Mouse (Mus musculus): ENCODE data around the gene Rest. TPM values are rescaled to one million over a fixed set of nuclear protein-coding genes. Genes with fewer than 3 reads are reported as not detected.

Gene Rest
- total RNA-seq, 2 experiments from 2014 or later: 14.4 to 17.1 TPM

- DNase-seq: peak; percentile 78
Measured at GRCm38 (mm10) chr5:77265671-77266065, 377 bp downstream of the Rest start.

DNA sequence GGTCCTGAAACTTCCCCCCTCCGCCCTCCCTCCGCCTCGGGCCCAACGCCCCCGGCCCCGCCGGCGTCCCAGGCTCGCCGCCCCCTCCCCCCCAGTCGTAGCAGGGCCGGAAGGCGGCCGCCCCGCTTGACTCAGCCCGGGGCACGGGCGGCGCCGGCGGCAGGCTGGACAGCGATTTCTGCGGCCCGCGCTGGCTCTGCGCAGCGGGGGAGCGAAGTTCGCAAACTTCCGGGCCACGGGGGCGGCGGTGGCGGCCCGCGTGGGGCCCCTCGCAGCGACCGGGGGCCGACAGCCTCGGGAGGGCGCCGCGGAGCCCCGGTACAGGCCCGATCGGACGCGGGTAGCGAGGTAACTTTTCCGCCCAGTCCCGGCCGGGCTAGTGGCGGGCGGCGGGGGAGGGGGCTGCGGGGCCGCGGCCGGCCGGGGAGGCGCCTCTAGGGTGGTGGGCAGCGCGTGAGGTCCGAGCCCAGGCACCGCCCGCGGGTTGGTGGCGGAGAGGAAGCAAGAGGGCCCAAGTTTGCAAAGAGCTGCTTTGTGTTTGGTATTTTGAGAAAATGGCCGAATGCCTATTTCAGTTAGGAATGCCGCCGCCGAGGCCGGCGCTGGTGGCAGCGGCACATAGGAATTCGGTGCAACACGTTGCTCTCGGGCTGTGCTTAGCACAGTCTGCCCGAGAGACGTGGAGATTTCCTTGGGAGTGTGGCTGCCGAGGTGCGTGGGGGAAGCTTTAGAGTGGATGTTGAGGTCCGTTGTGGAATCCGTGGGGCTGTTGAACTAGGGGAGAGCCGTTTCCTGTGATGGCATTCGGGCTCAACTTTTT lies 985 bp downstream of the Rest start:
- DNase-seq: peak; percentile 65

DNA sequence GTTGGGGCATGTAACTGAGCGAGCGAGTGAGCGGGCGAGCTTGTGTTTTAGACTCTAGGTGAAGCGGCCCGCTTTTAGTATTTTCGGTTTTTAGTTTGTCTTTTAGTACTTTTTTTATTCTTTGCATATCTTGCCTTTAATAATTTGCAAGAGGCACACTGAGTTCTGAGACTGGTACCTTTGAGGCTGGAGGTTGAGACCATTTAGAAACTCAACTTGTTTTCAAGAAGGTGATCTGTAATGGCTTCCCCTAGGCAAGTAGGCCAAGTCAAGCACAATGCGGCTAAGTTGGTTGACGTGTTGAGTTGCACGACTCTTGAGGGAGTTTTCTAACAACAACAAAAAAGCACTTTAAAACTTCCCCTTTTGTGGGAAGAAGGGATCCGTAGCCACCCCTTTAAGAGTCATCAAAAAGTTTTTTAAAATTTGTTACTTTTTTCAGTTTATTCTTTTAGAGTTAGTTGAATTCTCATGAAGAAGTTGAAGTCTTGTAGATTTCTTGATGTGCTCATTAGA lies 1.7 kb downstream of the Rest start:
- DNase-seq: no peak

DNA sequence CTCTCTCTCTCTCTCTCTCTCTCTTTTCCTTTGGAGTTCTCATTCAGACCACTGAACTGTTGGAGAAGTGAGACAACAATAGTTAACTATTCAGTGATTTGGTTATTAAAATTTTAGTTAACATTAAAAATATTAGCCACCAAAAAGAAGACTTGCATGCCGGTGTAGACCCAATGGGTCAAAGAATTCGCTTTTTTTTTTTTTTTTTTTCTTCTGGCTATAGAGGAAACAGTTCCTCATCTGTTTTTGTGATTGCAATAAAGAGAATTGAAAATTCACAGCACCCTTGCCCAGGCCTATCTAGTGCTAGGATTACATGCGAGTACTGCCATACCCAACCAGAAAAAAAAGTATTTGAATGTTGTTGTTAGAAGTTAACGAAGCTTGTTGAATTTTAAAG lies 2.1 kb downstream of the Rest start:
- no peak for DNase-seq

DNA sequence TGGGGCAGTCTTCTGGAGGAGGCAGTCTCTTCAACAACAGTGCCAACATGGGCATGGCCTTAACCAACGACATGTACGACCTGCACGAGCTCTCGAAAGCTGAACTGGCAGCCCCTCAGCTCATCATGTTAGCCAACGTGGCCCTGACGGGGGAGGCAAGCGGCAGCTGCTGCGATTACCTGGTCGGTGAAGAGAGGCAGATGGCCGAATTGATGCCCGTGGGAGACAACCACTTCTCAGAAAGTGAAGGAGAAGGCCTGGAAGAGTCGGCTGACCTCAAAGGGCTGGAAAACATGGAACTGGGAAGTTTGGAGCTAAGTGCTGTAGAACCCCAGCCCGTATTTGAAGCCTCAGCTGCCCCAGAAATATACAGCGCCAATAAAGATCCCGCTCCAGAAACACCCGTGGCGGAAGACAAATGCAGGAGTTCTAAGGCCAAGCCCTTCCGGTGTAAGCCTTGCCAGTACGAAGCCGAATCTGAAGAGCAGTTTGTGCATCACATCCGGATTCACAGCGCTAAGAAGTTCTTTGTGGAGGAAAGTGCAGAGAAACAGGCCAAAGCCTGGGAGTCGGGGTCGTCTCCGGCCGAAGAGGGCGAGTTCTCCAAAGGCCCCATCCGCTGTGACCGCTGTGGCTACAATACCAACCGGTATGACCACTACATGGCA lies 2.8 kb downstream of the Rest start:
- no peak for DNase-seq

DNA sequence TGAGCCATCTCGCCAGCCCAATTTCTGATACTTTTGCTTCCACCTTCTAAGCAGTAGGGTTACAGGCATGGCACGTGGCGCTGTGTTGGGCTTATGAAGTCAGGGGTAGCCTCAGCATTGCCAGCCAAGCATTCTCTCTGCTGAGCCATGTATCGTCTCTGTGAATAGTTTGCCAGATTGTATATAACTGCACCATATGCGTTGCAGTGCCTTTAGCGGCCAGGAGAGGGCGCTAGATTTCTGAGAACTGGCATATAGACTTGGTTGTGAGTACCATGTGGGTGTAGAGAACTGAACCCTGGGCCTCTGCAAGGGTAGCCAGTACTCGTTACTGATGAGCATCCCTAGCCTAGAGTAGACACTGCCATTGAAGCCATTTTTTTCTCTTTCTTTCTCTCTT lies 4.1 kb downstream of the Rest start:
- no peak for DNase-seq

GRCm38 (mm10) chr5:77273151-77273550 lies 7.9 kb downstream of the Rest start:
- DNase-seq: no peak

DNA sequence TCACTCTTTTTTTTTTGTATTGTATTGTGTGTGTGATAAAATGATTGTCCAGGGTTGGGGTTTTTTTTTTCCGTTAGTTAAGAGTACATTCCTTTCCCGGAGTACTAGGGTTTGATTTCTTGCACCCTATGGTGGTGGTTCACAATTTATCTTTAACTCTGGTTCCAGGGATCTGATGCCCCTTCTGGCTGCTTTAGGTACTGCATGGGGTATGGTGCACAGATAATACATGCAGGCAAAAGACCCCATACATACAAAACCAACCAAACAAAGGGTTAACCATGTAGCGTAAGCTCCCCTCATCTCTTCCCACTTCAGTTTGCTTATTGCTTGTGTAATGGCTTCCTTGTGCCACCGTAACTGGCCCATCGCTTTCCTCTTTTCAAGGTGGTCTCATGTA lies 10.7 kb downstream of the Rest start:
- DNase-seq: peak; percentile 21

DNA sequence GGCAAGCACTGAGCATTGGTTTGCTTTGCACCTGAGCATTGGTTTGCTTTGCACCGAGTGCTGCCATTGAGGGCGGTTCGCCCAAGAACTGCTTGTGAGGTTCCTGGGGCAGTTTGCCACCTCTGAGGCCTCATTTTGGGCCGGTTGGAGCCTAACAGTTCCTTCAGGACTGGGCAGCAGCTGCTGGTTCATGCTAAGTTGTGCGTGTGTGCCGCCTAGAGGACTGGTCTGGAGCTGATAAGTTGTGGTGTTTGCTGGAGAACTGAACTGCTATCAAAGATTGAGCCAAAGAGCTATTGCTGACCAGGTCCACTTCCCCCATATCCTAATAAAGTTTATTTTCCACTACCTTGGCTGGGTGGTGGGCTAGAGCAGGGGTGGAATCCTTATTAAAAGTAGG lies 11.9 kb downstream of the Rest start:
- DNase-seq: no peak

DNA sequence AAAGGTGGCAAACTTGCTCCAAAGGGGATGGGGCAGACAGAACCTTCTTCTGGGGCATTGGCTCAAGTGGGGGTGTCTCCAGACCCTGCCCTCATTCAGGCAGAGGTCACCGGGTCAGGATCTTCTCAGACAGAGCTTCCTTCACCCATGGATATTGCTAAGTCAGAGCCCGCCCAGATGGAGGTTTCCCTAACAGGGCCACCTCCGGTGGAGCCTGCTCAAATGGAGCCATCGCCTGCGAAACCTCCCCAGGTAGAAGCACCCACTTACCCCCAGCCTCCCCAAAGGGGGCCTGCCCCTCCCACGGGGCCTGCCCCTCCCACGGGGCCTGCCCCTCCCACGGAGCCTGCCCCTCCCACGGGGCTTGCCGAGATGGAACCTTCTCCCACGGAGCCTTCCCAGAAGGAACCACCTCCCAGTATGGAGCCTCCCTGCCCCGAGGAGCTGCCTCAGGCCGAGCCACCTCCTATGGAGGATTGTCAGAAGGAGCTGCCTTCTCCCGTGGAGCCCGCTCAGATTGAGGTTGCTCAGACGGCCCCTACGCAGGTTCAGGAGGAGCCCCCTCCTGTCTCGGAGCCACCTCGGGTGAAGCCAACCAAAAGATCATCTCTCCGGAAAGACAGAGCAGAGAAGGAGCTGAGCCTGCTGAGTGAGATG lies 16.4 kb downstream of the Rest start:
- DNase-seq: no peak

DNA sequence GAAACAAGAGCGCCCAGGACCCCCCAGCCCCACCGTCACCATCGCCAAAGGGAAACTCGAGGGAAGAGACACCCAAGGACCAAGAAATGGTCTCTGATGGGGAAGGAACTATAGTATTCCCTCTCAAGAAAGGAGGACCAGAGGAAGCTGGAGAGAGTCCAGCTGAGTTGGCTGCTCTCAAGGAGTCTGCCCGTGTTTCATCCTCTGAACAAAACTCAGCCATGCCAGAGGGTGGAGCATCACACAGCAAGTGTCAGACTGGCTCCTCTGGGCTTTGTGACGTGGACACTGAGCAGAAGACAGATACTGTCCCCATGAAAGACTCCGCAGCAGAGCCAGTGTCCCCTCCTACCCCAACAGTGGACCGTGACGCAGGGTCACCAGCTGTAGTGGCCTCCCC lies 17.0 kb downstream of the Rest start:
- no peak for DNase-seq

DNA sequence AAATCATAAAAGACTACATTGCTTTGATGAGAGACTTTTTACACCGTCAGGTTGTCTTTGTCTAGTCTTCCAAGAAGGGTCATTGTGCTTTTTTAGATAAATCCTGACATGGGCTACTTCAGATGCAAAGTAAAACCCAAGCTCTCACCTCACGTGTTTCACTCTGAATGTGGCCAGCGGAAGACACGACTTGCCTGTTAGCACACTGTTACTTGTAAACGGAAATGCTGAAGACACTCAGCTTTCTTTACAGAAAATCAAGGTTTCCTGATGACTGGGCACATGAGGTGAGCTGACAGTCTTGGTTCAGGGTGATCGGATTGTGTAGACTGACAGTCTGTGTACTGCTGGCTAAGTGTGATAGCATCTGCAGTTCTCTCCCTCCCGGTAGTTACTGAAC lies 20.4 kb downstream of the Rest start:
- no peak for DNase-seq

- no peak for DNase-seq
Measured at GRCm38 (mm10) chr5:77286904-77287303, 21.6 kb downstream of the Rest start.

DNA sequence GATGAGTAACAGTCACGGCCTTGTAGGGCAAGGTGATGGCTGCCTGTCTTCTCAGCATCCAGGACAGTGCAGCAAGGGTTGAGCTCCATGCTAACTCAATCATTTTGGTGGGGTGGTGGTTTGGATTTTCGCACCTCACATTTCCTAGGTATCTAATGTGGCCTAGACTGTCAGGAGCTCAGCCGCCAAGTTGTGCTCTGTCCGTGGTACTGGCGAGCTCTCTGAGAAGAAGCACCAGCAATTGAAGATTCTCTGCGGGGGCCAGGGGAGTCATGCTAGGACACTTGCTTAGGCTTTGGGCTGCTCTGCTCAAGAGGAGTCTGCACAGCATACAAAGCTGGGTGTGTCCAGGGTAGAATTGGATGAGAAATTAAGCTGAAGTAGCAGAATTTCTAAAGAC lies 22.6 kb downstream of the Rest start:
- no peak for DNase-seq

DNA sequence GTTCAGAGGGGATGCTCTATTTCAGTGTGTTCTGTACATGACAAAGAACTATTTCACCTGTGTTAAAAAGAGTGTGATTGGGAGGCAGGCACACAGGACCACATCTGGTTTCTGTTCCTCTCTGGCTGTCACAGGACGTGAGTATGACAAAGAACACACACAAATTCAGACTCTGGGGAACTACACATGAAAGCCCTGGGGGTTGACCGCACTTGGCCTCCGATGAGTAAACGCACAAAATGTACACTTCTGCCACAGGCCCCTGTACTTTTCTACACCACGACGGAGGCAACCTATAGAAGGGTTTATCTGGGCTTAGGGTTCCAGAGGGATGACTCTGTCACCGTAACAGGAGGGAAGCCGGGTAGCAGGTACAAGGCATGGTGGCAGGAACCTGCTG lies 24.4 kb downstream of the Rest start:
- no peak for DNase-seq

DNA sequence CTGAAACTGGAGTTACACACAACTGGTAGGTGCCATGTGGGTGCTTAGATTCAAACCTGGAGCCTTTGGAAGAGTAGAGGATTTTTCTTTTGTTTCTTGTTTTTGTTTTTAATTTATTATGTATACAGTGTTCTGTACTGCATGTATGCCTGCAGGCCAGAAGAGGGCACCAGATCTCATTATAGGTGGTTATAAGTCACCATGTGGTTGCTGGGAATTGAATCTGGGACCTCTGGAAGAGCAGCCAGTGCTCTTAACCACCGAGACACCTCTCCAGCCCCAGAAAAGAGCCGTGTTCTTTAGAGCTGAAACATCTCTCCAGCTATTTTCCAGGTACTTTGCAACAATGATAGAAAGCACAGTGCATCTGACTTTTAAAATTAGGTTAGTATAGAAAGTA lies 25.3 kb downstream of the Rest start:
- no peak for DNase-seq

- DNase-seq: no peak
Measured at GRCm38 (mm10) chr5:77292803-77293522, 27.7 kb downstream of the Rest start.

DNA sequence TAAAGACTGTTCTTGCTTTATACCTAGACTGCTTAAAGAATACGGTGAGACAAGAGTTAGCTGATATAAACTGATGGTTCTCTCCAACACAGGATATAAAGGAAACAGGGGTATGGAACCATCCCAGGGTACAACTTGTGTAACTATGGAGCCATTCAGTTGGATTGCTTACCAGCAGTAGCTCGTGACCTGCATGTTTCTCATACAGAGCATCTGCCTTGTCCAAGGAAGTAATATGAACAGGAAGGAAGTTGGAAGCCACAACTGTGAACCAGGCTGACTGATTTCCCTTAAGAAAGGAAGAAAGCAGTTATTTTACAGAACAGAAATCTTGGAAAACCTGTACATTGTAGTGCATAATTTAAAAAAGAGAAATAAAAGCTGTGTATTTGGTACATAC lies 34.2 kb downstream of the Rest start:
- DNase-seq: no peak

GRCm38 (mm10) chr5:77301296-77301903 lies 36.1 kb downstream of the Rest start:
- DNase-seq: no peak

- no peak for DNase-seq
Measured at GRCm38 (mm10) chr5:77307821-77308553, 42.7 kb downstream of the Rest start.
